Mouse (Mus musculus) kidney, postnatal 10 days (tissue): ENCODE results near the gene Fam122a.

Experiments used
- DNase-seq: peaks from one replicate; pipeline ENCODE4 v3.0.0; 2021; ENCODE audit warnings: mixed read lengths

Fam122a gene

DNA sequence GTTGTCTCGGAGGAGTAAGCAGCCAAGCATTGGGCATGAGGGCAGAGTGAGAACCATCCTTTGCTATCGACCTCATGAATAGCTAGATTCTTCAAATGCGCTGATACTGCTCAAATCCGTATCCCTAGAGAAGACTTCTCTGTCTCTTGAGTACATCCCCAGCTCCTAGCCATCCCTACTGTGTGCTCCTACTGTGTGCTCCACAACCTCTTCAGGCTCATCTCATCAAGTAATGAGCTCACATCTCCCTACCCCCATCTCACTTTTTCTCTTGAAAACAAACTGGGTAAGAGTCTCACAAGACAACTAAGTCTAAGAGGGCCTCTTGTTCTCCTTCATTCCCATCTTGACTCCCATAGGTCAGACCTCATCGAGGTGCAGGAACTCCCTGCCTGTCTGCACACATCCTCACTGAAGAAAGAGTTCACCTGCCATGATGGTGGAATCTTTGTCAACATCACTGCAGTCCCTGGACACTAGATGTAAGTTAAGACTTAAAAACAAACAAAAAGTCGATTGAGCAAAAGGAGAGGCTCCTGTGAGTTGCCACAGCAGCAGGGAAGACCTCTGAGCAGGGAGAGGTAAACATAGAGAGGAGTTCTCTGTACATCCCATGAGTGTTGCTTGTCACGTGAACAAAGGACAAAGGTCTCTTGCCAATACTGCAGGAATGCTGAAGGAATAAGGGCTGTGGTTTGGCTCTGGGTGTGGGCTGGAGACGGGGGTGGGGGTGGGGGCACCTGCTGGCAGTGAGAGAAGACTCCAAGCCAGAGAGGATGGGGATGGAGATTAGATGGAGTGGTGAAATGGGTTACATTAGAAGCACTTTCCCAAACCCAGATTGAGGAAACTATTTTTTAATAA, 9.5 kb upstream of the Fam122a start:
- no peak for DNase-seq

- no peak for DNase-seq
Measured at GRCm38 (mm10) chr19:24484612-24485194, 7.5 kb upstream of the Fam122a start.

- DNase-seq, result no peak
Measured at GRCm38 (mm10) chr19:24480916-24481315, 3.8 kb upstream of the Fam122a start.

DNA sequence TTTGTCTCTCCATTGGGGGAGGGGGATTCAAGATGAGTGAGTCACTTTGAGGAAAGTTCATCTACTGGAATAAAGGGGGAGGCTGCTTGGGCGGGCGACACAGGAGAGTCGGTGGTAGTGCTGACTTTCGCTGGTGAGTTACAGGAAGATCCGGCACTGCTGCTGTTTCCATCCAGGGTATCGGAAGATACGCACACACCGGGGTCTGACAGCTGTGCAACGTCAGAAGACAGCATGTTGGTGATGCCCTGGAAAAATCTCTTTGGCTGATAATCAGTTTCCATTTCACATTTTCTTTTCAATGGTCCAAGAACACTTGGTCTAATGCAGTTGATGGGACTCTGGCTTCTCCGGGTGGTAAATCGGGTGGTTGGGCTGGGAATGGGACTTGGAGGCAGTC, 695 bp downstream of the Fam122a start:
- DNase-seq, result peak; percentile 43

- DNase-seq, result no peak
Measured at GRCm38 (mm10) chr19:24475281-24475680, 1.9 kb downstream of the Fam122a start.

DNA sequence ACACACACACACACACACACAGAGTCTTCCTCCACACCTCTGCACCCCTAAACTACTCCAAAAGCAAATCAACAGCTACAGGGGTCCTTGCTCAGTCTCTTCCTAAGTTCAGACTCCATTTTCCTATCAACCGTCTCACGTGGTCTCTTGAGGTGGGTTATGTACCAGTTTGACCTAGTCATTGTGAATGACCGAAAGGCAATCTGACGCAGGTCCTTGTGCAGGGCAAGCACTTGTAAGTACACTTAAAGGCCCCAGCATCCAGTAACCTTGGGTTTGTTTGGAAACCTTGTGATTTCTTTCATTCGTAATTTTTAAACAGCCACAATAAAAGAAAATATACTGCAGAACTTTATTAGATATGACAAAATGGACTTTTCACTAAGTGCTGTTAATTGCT, 4.6 kb downstream of the Fam122a start:
- no peak for DNase-seq

- no peak for DNase-seq
Measured at GRCm38 (mm10) chr19:24471538-24471937, 5.6 kb downstream of the Fam122a start.

DNA sequence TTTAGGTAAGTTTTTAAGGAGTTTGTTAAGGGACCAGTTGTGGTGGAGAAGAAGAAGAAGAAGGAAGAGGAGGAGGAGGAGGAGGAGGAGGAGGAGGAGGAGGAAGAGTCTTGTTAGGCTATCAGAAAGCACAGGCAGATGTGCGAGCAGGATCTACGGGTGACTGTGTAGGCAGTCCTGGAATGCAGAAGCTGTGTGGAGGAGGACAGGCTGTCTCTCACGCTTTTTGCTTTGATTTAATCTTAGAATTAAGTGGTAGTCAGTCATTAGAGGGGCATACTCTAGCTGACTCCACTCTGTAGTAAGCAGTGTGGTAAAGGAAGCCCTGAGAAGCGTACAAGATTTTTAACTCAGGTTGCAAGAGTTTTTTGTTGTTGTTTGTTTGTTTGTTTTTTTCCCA, 7.9 kb downstream of the Fam122a start:
- no peak for DNase-seq

- DNase-seq, result no peak
Measured at GRCm38 (mm10) chr19:24468616-24469015, 8.5 kb downstream of the Fam122a start.

DNA sequence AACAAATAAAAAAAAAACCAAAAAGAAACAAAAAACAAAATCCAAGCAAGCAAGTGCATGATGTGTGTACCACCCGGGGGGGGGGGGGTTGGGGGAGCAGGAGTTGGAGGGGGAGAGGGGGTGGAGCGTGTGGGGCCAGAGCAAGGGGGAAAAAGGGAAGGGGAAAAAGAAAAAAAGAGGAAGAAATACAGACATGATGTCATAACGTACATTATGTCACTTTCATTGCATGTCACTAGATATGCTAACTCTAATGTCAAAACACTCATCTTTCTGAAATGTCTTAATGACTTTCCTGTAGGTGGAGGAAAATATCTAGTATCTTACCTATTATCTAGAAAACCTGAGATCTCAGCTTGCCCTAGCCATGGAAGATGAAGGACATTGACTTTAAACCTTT, 14.1 kb downstream of the Fam122a start:
- no peak for DNase-seq

DNA sequence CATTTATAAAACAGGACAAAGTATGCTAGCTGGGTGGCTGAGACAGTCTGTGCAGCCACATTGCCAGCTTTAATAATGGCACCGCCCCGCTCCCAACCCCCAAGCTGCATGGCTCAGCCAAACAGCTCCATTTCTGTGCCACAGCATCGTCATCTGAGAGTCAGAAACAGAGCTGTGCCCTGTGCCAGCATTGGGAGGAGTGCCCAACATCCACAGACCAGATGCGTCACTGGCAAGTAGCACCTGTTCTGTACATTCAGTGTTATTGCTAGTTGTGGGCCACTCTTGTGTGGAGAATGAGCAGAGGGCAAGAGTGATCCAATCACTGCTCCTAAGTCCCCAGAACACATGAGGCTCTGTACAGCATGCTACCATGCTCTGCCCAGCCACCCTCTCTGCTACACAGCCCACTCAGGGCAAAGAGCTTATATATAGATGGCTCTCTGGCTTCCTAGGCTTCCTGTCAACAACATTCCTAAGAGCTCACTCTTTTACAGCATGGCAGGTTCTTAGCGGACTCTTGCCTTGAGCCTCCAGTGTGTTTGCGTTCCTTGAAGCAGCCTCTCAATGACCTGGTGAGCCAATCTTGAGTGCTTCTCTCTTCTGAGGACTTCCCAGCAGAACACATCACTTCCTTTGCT, 20.4 kb downstream of the Fam122a start:
- no peak for DNase-seq

- no peak for DNase-seq
Measured at GRCm38 (mm10) chr19:24455249-24455960, 21.8 kb downstream of the Fam122a start.

DNA sequence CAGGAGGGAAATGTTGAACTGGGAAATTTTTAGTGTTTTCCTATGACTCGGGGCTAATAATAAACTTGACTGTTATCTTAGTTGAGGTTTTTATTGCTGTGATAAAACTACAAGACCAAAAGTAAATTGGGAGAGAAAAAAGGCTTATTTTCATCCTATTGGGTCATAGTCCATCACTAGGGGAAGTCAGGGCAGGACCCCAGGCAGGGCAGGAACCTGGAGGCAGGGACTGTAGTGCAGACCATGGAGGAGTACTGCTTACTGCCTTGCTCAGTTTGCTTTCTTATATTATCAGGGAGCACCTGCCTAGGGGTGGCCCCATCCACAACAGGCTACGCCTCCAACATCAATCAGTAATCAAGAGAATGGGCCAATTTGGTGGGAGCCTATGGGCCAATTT, 22.7 kb downstream of the Fam122a start:
- DNase-seq, result no peak

DNA sequence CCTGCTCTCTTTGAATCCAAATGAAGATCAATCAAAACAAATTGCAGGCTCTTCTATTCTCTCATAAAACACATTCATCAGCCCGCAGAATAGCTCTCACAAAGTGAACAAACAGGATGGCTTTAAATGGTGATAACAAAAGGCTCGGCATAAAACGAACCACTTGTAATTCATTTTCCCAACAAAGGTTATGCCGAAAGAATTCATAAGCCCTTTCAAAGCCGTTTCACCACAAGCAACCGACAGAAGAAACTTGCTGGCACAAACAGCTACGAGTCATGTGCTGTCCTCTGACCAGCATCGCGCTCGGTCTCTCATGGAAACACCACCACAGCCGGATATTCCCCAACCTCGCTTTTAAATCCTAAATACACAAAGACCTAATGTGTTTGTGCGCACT, 23.8 kb downstream of the Fam122a start:
- DNase-seq, result no peak

DNA sequence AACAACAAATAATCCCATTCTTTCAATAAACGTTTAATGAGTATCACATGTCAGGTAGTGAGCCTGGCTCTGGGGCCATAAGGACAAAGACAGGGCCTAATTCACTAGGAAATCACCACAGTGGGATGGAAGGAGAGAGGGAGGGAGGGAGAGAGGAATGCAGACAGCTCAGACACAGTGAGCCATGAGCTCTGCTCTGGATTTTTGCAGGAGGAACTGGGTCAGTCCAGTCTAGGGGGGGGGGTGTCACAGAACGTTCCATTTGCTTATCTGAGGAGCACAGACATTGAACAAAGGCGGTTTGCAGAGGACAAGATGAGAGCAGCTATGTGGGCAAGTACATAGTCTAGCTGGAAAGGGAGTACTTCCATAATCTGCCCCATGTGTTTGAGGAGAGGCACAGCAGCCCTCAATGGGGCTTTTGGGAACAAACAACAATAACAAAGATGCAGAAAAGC, 24.7 kb downstream of the Fam122a start:
- DNase-seq, result peak; percentile 22

GRCm38 (mm10) chr19:24451626-24452025, 25.5 kb downstream of the Fam122a start:
- DNase-seq, result no peak

GRCm38 (mm10) chr19:24450740-24451139, 26.4 kb downstream of the Fam122a start:
- no peak for DNase-seq

DNA sequence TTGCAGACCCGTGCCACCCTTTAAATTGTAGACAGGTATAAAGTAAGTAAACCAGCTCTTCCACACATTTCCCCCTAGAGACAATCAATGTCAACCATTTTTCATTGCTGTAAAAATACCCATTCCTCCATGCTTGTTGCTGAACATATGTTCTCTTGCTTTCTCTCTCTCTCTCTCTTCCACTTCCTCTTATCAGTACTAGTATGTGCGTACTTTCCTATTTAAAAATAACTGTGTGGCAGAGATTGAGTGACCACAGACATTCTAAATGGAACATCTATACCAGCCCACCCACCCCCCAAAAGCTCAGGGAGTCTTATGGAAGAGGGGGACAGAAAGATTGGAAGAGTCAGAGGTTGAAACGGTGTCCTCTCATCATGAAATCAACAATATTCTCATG, 32.8 kb downstream of the Fam122a start:
- no peak for DNase-seq

DNA sequence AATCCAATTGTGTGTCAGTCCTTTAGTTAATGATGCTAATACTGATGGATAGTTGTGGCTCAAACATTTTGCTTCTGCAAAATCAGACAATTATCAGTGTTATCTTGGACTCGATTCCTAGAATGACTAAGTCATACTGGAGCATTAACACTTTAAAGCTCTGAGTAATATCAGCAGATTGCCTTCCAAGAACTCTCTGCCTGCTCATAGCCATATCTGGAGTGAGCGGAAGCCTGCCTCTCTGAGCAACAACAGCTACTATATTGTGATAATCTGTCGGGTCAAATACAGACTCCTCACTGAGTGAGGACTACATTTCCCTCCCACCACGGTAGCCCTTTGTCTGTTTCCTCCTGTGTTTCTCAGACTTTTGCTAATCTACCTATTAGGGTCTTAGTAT, 37.4 kb downstream of the Fam122a start:
- no peak for DNase-seq

DNA sequence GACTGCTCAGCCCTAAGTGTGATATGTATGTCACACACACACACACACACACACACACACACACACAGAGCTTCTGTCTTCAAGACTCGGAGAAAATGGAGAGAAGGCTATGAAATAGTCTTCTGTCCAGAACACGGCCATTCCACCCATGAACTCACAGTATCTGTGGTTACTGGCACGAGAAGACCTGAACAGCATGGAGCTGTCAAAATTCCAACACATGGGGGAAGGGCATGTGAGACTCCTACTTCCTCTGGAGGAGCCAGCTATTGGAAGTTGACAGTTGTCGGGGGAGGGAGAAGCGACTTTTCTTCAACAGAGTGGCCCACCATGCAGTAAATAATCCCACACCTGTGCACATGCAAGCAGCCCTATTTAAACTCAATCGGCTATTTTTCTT, 42.9 kb downstream of the Fam122a start:
- DNase-seq, result peak; percentile 30

- no peak for DNase-seq
Measured at GRCm38 (mm10) chr19:24432447-24432846, 44.7 kb downstream of the Fam122a start.

GRCm38 (mm10) chr19:24431381-24431780, 45.8 kb downstream of the Fam122a start:
- DNase-seq, result no peak

GRCm38 (mm10) chr19:24428011-24428410, 49.1 kb downstream of the Fam122a start:
- DNase-seq, result no peak
